Mouse (Mus musculus) liver, adult 2 months (tissue): ENCODE data around the gene Rabepk. TPM values are rescaled to one million over a fixed set of nuclear protein-coding genes. Genes with fewer than 3 reads are reported as not detected.

Experiments used
- DNase-seq: peaks from one replicate; pipeline ENCODE4 v3.0.0-alpha.2; 2011; ENCODE audit warnings: low read depth, low spot score; ENCODE audit errors: extremely low read depth
- H3K27ac ChIP-seq: fragments of 200-500 bp; replicated peaks from 2 replicates; pipeline ENCODE4 v1.5.1; 2012; ENCODE audit warnings: low read depth, mild to moderate bottlenecking, control low read depth, inconsistent platforms, low read length; ENCODE audit not compliant: insufficient read depth
- H3K27me3 ChIP-seq: fragments of 200-500 bp; 2 replicates; pipeline ENCODE4 v1.6.1; 2012; ENCODE audit warnings: mild to moderate bottlenecking, moderate library complexity, low read length, inconsistent platforms; ENCODE audit not compliant: control insufficient read depth, insufficient read depth
- H3K36me3 ChIP-seq: fragments of 200-500 bp; 2 replicates; pipeline ENCODE4 v1.6.1; 2012; ENCODE audit warnings: low read length, inconsistent platforms; ENCODE audit not compliant: control insufficient read depth, insufficient read depth
- H3K4me1 ChIP-seq: fragments of 200-500 bp; 2 replicates; pipeline ENCODE4 v1.6.1; 2011; ENCODE audit warnings: low read length; ENCODE audit not compliant: control insufficient read depth, insufficient read depth
- H3K4me3 ChIP-seq: fragments of 200-500 bp; 2 replicates; pipeline ENCODE4 v1.5.1; 2011; ENCODE audit warnings: low read depth, mild to moderate bottlenecking, control low read depth, low read length, moderate library complexity; ENCODE audit not compliant: insufficient read depth
- H3K79me2 ChIP-seq: fragments of 200-500 bp; 2 replicates; pipeline ENCODE4 v1.6.1; 2012; ENCODE audit warnings: inconsistent platforms, mild to moderate bottlenecking, low read length, moderate library complexity; ENCODE audit not compliant: control insufficient read depth, insufficient read depth
- H3K9ac ChIP-seq: fragments of 200-500 bp; 2 replicates; pipeline ENCODE4 v1.6.1; 2012; ENCODE audit warnings: low read depth, mild to moderate bottlenecking, control low read depth, inconsistent platforms, low read length
- CTCF ChIP-seq: fragments of 200-500 bp; IDR thresholded peaks from 2 replicates; pipeline ENCODE4 v1.5.1; 2011; ENCODE audit warnings: low read depth, low read length, control low read depth
- POLR2A ChIP-seq: fragments of 200-500 bp; IDR thresholded peaks from 2 replicates; pipeline ENCODE4 v1.6.1; 2011; ENCODE audit warnings: low read length, control low read depth; ENCODE audit not compliant: insufficient read depth; ENCODE audit errors: extremely low read depth
- WGBS: fragments of 180-500 bp; shearing (Covaris S2); methylation state at CpG from one replicate; pipeline ENCODE4 v1.1.7; 2018; 5-methylcytosine and 5-hydroxymethylcytosine counted together
- polyA plus RNA-seq: library from polyadenylated mRNA; depleted of rRNA; stranded (reverse); fragments of >200 nt; gene quantifications from 2 replicates; pipeline ENCODE4 v1.2.3, GENCODE M21; 2012
- total RNA-seq: library from RNA; depleted of rRNA; stranded (reverse); fragments of >200 nt; gene quantifications from 2 replicates; pipeline ENCODE4 v1.2.3, GENCODE M21; 2014

Rabepk gene
- total and polyA plus RNA-seq, 2 experiments, result 12.1 to 14.7 TPM

- DNase-seq, result peak; percentile 40
- peak overlapping the region; percentile 100 for H3K9ac ChIP-seq
- H3K27ac ChIP-seq, result peak overlapping the region; percentile 85
- under 1% methylated on average over 100 of the region's 106 CpGs for WGBS
- H3K79me2 ChIP-seq, result peaks cover 18% of the 10 kb centered on the region; the same call in 1 of the 2 replicates
- TF ChIP-seq POLR2A, result peak; percentile 66
- TF ChIP-seq CTCF, result no peak
- H3K36me3 ChIP-seq, result no peaks in the 10 kb centered on the region
- H3K4me3 ChIP-seq, result peak overlapping the region; percentile 86
- peaks cover 14% of the 10 kb centered on the region for H3K4me1 ChIP-seq
- no peaks in the 10 kb centered on the region for H3K27me3 ChIP-seq
Observed at GRCm38 (mm10) chr2:34753811-34754550, 45.7 kb downstream of the Rabepk start.

- no peak overlapping the region for H3K9ac ChIP-seq
- no peak overlapping the region for H3K27ac ChIP-seq
- H3K4me3 ChIP-seq, result no peak overlapping the region
- TF ChIP-seq POLR2A, result no peak
- TF ChIP-seq CTCF, result no peak
- peaks cover 18% of the 10 kb centered on the region for H3K4me1 ChIP-seq
- peaks cover 31% of the 10 kb centered on the region for H3K79me2 ChIP-seq
- H3K27me3 ChIP-seq, result no peaks in the 10 kb centered on the region
- 40% methylated on average over 2 of the region's 2 CpGs for WGBS
- no peaks in the 10 kb centered on the region; the same call in none of the 2 replicates for H3K36me3 ChIP-seq
- DNase-seq, result no peak
Observed at GRCm38 (mm10) chr2:34750245-34750644, 49.5 kb downstream of the Rabepk start.

GRCm38 (mm10) chr2:34748479-34748878 lies 51.2 kb downstream of the Rabepk start:
- H3K4me3 ChIP-seq, result no peak overlapping the region
- H3K27ac ChIP-seq, result no peak overlapping the region
- H3K4me1 ChIP-seq, result peaks cover 15% of the 10 kb centered on the region
- no peak for TF ChIP-seq POLR2A
- TF ChIP-seq CTCF, result no peak
- peaks cover 27% of the 10 kb centered on the region for H3K79me2 ChIP-seq
- no peaks in the 10 kb centered on the region for H3K27me3 ChIP-seq
- DNase-seq, result no peak
- no peak overlapping the region; the same call in 1 of the 2 replicates for H3K9ac ChIP-seq
- WGBS, result 45% methylated on average over 4 of the region's 4 CpGs
- peaks cover 3% of the 10 kb centered on the region for H3K36me3 ChIP-seq

GRCm38 (mm10) chr2:34745673-34746072 lies 54.0 kb downstream of the Rabepk start:
- 77% methylated on average over 2 of the region's 2 CpGs for WGBS

GRCm38 (mm10) chr2:34744476-34744875 lies 55.2 kb downstream of the Rabepk start:
- TF ChIP-seq POLR2A (no peak), CTCF (no peak)
- 97% methylated on average over 8 of the region's 8 CpGs for WGBS
- H3K9ac ChIP-seq, result no peak overlapping the region
- H3K27me3 ChIP-seq, result no peaks in the 10 kb centered on the region
- no peak overlapping the region for H3K27ac ChIP-seq
- peaks cover 9% of the 10 kb centered on the region; the same call in 1 of the 2 replicates for H3K4me1 ChIP-seq
- H3K36me3 ChIP-seq, result peaks cover 3% of the 10 kb centered on the region
- H3K4me3 ChIP-seq, result no peak overlapping the region
- no peak for DNase-seq
- peaks cover 24% of the 10 kb centered on the region for H3K79me2 ChIP-seq

More at GRCm38 (mm10) chr2:34745673-34746072, 54.0 kb downstream of the Rabepk start:
- Histone ChIP-seq H3K27me3 (no peaks in the 10 kb centered on the region), H3K9ac (no peak overlapping the region), H3K36me3 (peaks cover 3% of the 10 kb centered on the region), H3K27ac (no peak overlapping the region), H3K4me3 (no peak overlapping the region), H3K79me2 (peaks cover 27% of the 10 kb centered on the region), H3K4me1 (peaks cover 13% of the 10 kb centered on the region; the same call in 1 of the 2 replicates)
- DNase-seq, result no peak
- TF ChIP-seq POLR2A, result no peak
- no peak for TF ChIP-seq CTCF

GRCm38 (mm10) chr2:34742675-34743074 lies 57.0 kb downstream of the Rabepk start:
- Histone ChIP-seq H3K4me3 (no peak overlapping the region), H3K4me1 (no peaks in the 10 kb centered on the region; the same call in 1 of the 2 replicates), H3K27me3 (no peaks in the 10 kb centered on the region), H3K36me3 (peaks cover 3% of the 10 kb centered on the region), H3K27ac (no peak overlapping the region), H3K9ac (no peak overlapping the region), H3K79me2 (peaks cover 15% of the 10 kb centered on the region)
- no peak for DNase-seq
- WGBS, result 87% methylated on average over 8 of the region's 8 CpGs
- TF ChIP-seq POLR2A (no peak), CTCF (no peak)
